Comparison of ENCODE assay signal across 9 mouse cellular contexts in genomic region chr4:78234681-78235080, GRCm38 (mm10). TPM values are rescaled to one million over a fixed set of nuclear protein-coding genes. Genes with fewer than 3 reads are reported as not detected.
"Had no signal": no experiment of that assay in that cellular context is flagged by ENCODE, and none has a peak within 500 bp of the region (broad histone marks: within the 10 kb centered on the region; RNA-seq: fewer than 3 reads in every experiment).

No protein-coding gene starts in this region.

- DNase-seq: kidney, postnatal 10 days; kidney, postnatal 36 days; layer of hippocampus, postnatal 36 days; liver, postnatal 0 days; lung, postnatal 10 days; lung, postnatal 36 days; thymus, adult 18-20 months; thymus, postnatal 36 days had no signal

RNA-seq across cellular contexts. Expression of gene Ptprd, which starts 22.9 kb away (rescaled TPM):
- total RNA-seq: monocyte, adult 5-6 weeks had no signal
